Mouse (Mus musculus) gastrocnemius, adult 18-20 months (tissue): ENCODE data around the gene Cul3. TPM values are rescaled to one million over a fixed set of nuclear protein-coding genes. Genes with fewer than 3 reads are reported as not detected.

Experiments used
- total RNA-seq, 2 experiments: library from RNA; stranded (reverse); gene quantifications; 2 replicates each; pipeline ENCODE4 v1.2.3; 2021

Gene Cul3
- total RNA-seq, 2 experiments from 2014 or later = 244 to 265 TPM

Other genes starting within 250 kb of the Cul3 start
- 1 to 10 TPM in 1 of 2 experiments, under 1 TPM in 1; 0.84 to 1.1 TPM for gene Fam124b, start 122.0 kb downstream of the Cul3 start, total RNA-seq
- gene Gm45261, start 121.0 kb upstream of the Cul3 start, total RNA-seq = not detected